Mouse (Mus musculus) bone marrow macrophage, adult 2 months (primary cell): ENCODE data around the gene Ror2.

Source experiments
- CTCF ChIP-seq: IDR thresholded peaks from 2 replicates; pipeline ENCODE4 v1.5.1; 2012; ENCODE audit warnings: low read depth, mild to moderate bottlenecking, low read length, moderate library complexity
- POLR2A ChIP-seq: IDR thresholded peaks from 2 replicates; pipeline ENCODE4 v1.6.1; 2012; ENCODE audit warnings: mild to moderate bottlenecking, low read depth, low read length, borderline replicate concordance

DNA sequence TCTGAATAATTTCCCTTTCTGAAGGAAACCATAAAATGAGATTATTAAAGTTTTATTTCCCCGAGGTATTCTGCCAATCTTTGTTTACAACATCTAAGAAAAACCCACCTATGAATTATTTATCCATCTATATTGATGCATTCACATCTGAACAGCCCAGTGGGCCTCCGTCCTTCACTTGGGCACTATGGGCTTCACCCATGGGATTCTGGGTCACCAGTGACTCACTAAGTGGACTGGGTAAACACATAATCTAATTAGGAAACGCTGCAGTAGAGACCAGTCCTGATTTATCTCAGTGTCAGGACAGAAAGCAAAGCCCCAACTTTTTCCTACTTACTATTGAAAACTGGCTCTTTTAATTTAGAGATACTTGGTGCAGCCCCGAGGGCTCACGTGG, 210.9 kb downstream of the Ror2 start:
- TF ChIP-seq CTCF (no peak), POLR2A (no peak)
